Mouse (Mus musculus) kidney, adult 8-10 months (tissue): Measurements from ENCODE around the gene Nedd9.

Experiments used
- DNase-seq, 2 experiments: peaks; one replicate each; pipeline ENCODE4 v3.0.0; 2022

Gene Nedd9

DNA sequence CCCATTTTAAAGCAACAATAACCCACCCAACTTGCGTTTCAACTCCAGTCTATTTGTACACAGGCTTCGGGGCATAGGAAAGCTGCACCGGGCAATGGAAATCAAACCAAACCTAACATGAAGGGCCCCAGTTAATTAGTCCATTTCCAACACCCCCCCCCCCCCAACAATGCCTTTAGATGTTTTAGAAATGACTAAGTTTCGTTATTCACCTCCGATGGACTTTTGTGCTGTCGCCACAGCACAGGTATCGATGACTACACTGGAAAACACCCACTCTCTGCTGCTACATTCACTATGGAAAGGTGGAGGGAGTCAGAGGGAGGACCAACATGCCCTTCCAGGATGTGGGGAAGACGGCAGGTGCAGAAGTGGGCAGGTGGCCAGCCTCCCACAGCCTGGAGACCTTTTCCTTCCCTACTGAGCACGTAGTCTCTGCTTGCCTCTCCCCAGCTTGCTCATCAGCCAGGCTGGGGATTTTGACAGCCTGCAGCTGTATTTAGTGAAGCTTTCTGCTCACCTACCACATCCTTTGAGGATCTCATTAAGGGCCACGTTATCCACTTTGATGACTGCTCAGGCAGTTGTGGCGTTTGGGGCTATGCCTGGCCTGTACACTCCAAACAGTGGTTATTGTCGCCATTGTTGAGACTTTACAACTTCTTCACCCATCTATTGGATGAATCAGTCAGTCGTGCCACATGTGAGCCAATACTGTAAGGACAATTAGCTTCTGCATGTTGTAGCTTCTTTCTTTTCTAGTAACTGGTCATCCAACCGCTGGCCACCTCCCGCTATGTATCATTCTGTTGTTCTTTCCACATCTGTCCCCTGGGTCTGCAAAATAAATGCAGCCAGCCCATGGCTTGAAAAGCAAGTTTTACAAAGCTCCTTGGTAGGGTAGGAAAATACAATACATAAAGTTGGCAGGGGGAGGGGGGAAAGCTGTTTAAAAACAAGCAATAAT lies 33.7 kb downstream of the Nedd9 start:
- no peak for DNase-seq

DNA sequence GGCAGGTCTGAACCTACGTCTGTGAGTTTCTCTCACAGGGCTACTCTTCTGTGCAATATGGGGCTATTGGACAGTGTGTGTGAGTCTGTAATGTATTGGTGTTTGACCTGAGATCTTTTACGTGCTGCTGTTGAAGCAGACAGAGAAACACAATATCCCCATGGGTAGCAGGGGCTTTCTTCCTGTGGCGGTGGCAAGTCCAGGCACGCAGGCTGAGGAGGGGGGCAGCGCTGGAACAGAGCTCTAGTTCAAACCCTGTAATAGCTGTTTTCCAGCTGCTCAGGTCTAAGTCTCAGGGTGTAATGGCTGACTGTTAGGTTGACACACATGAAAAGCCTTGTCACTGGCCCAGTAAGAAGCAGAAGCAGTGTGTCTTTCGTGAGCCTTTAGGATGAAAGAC lies 36.3 kb downstream of the Nedd9 start:
- DNase-seq = no peak

DNA sequence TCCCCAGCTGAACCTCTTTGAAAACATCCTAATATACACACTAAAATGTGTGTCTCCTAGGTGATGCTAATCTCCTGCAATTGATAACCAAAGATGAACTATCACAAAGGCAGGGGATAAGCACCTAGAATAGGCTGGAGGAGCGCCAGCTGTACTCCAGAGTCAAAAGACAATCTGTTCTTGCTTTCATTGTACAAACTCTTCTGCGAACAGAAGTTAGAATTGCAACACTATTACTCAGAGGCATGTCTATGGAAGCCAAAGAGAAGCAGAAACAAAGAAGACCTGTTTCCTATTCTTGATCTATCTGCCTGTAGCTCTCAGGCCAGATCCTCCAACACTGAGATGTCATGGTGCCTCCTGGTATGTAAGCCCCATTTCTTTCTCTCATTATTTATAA lies 38.0 kb downstream of the Nedd9 start:
- no peak for DNase-seq

DNA sequence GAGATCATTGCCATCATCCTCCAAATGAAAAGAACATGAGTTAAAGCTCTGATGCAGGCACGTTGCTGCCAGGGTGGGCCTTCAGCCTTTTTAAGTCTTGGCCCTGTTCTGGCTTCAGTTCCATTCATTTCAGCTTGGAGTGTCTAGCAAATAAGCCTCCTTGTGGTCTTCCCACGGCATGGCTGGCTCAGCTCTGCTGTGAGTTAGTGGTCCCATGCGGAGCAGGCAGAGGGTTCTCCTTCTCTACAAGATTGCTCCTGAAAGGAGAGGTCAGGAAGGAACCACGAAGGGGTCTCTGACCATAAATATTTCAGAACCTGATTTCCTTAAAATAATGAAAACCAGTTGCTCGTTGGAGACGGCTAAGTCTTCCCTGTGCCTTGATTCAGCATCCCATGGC lies 40.0 kb downstream of the Nedd9 start:
- DNase-seq = no peak

DNA sequence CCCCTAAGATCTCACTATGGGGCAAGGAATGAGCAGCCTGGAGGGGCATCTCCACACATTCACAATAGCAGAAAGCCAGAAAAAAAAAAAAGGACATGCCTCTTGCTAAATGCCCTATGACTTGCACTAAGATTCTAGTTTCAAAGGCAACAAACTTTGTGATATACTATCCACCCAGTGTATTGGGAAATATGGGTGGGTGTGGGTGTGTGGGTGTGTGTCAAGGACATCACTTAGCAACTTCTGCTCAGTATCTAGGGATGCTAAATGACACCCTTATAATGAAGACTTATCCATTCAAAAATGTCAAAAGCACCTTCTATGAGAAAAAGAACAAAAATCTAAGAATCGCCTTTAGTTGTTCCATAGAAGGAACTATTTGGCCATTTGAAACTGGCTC lies 40.6 kb downstream of the Nedd9 start:
- DNase-seq = no peak

DNA sequence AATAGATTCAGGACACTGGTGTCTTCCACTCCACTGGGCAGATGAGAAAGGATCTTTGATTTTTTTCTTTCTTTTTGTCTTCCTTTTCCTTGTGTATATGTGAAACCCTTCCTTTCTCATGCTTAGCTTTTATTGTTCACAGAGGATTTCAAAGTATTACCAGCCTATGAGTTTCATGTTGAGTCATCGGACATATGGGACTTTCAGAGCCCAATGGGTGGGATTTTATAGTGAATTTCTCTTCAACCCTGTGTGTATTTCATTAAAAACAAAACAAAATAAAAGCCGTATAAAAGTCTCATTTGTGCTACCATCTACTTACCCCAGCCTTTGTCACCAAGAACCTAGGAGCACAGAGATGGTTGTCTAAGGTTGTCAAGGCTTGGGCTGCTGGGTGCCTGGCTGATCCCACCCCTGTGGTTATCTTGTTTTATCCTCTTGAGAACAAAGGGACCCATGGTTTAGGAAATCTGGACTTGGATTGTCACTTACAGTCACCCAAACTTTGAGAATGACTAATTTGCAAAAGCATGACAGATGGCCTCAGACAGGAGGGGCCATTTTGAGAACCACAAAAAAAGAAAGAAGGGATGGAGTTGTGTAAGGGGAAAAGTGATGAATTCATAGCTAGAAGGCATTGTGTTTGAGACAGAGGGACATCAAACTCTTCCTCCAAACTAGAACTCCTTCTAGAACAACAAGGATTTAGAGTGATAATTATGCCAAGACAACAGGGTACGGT lies 41.9 kb downstream of the Nedd9 start:
- no peak for DNase-seq

DNA sequence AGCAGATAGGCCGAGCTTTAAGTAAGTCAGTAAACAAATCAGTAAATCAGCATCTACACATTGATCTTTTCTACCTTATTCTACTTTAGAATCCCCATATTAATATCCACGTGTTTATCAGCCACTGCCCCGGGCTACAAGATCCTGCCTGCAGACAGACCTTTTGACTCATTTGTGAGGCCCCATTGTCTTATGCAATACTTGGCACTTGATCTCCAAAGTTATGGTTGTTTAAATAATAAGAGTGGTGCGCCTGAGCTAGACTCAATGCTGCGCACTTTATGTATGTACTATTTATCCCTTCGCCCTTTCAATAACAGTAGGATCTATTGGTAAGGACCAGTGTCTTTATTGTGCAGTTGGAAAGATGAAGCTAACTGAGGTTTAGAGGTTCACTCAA lies 42.9 kb downstream of the Nedd9 start:
- DNase-seq = no peak

DNA sequence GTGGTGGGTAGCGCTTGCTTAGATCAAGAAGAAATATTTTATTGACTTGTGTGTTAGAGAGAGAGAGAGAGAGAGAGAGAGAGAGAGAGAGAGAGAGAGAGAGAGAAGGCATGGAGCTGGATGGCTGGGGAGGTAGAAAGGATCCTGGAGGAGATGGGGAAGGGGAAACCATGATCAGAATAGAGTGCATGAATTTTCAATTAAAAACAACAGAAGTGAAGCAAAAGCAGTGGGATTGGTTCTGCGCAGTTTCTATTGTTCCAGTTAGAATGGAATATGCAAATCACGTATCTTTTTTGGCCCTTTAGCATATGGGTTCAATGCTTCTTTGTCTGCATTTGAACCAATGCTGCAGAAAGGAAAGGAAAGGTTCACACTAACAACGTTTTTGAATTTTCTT lies 45.0 kb downstream of the Nedd9 start:
- DNase-seq = no peak

DNA sequence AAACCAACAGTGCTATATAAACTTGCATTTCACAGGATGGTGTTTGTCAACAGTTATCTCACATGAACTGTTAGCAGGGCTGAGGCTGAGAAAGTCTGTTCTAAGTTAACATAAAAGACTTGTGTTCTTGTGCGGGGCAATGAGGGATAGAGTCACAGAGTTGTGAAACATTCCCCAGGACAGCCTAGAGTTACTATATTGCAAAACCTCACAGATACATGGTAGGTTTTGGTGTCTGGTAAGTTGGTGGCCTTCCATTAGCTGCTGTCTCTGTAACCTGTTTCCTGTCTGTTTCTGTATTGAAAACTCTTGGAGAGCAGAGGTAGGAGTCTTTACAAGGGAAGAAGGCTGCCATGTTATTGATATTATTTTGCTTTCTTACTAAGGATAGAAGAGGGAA lies 47.0 kb downstream of the Nedd9 start:
- no peak for DNase-seq

DNA sequence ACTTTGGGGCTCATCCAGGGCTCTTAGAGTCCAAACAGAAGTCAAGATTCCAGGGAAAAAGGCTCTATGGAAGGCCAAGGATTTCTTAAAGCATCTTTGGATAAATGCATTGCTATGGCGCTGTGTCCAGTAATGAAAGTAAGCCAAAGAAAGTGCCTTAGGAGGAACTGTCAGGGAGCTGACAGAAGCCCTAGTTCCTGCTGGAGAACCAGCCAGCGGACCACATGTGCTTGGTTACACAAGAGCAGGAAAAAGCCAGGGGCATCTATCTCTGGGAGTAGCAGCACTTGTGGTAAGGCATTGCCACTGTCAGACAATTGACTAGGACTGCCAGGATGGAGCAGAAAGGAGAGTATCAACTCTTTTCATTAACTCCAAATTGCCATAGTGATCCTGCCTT lies 49.8 kb downstream of the Nedd9 start:
- DNase-seq = no peak

DNA sequence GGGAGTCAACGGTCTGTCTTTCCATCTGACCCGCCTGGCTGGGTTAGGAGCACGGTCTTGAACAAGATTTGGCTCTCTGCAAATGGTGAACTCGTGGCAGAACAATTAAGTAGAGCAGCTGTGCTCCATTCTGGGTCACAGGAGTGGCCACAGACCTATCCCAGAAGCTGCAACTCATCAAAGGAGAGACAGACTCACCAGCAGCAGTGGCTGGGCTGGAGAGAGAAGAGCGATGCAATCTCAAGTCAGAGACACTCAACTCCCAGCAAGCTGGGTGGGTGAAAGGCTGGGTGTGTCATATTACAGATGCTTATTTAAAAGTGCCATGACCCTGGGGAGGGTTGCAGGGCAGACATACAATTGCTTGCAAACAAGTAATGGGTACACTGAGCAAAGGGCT lies 50.4 kb downstream of the Nedd9 start:
- no peak for DNase-seq

DNA sequence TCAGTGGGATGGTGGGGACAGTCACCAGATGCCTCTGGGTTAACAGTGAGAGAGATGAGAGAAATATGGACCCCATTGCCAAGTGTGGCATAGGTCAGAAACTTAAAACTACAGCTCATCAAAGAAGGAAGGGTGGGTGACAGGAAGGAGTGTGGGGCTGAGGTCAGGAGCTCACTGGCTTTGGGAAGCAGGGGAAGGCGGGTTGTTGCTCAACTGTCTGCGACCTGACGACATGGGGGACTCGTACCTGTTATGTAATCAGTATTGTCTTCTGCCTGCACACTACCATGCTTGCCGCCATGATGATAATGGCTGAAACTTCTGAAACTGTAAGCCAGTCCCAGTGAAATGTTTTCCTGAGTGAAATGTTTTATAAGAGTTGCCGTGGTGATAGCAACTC lies 54.0 kb downstream of the Nedd9 start:
- DNase-seq = no peak

DNA sequence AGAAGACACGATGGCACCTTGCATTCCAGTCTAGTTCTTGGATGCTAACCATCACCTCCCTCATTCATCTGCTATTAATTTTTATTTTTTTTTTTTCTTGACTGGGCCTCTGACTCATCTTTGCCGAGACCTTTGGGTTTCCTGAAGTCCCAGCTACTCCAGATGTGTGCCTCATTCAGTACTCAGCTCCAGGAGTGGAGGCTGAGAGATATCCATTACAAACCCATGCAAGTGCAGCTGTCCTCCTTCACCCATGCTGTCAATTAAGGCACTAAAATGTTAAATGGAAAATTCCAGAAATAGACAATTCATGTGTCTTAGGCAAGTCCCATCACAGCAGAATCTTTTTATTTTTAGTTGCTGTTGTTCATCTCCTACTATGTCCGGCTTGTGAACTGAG lies 55.4 kb downstream of the Nedd9 start:
- no peak for DNase-seq

DNA sequence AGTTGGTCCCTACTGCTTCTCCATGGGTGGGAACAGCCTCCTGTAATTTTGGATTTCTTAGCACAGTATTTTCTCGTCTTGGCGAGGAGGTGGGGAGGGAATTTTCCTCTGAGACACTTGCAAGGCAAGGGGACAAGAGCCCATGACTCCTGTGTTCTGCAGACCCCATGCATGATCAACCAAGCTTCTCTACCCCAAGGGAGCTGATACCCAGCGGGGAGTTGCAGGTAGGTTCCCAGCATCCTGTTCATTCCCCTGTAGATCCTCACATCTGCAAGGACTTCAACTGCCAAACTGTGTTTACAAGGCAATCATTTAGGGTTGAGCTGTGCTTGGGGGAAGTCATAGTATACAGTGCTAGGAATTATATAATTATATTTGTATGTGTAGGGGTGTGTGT lies 60.1 kb downstream of the Nedd9 start:
- no peak for DNase-seq

DNA sequence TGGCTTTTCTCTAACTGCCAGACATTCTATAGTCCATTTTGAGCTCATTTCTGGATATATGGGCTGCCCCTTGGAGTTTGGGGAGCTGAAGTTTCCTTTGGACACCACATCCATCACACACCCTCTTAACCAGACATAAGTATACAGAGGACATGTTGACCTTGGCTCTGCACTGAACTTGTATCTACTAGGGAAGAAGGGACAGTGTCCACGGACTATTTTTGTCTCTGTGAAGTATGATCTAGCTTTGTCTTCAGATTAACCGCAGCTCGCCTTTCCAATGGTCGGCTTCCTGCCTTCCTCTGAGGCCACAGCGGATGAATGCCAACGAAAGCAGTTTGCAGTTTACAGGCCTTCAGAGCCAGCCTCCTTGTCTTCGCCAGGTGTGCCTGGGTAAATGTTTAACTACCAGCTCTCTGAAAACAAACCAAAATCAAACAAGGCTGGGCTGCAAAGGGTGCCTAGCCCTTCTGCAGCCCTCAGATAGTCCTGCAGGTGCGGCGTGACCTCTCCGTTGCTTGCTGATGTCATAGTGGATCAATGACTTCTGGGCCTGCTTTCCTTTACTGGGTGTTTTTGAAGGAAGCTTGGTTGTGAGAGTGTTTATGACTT lies 63.6 kb downstream of the Nedd9 start:
- peak; percentile 62 to 71 for DNase-seq

DNA sequence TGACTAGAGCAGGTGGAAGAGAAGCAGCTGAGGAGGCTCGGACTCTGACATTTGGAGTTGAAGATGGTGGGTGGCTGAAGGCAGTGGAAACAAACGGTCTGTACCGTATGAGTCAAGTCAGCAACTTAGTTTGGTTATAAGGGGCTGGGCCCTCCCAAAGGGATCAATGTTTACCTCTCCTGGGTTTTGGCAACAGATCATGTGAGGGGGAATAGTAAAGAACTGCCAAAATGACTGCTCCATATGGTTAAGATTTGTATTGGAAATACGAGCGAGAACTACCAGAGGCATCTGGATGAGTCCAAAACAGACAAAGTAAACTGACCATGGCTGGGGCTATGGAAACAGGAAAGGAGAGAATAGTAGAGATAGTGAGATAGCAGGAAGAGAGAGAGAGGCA lies 64.6 kb downstream of the Nedd9 start:
- DNase-seq = no peak

DNA sequence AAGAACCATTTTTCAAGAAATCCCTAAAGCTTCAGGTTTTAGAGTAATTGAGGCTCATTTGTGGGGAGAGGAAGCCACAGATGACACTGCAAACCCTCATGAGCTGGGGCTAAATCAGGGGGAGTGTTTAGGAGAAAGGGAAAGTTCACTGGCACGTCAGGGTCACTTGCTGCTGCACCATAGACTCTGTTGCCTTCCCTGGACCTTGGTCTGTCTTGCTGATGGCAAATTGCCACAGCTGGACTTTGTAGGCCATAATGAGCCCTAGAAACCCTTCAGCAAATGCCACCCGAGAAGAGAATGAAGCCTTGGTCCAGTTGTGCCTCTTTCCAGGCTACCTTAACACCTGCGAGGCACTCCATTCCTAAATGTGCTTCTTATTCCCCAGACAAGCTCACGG lies 66.8 kb downstream of the Nedd9 start:
- peak; percentile 33 to 39 for DNase-seq

DNA sequence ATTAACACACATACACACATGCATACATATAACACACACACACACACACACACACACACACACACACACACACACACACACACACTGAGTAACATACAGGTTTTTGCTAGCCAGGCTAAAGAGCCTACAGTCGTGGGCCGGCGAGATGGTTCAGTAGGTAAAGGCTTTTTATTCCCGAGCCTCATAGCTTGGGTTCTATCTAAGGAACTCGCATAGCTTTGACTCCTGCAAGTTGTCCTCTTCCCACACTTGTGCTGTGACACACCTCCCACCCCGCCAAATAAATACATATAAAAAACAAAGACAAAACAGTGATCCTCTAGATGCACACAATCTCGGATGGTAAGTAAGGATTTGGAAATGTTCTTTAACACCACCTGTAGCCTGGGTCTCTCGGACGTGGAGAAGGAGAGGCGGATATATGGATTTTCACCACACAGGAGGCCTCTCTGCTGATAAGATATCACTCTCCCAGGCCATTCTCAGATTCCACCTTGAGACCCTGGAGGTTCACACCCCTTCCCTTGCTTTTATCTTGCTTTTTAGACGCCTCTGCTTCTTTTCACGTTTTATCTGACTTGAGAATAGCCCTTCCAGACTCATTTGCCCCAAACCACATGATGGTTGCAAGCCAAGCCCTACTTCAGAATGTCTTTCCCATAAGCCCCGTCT lies 68.8 kb downstream of the Nedd9 start:
- no peak for DNase-seq

DNA sequence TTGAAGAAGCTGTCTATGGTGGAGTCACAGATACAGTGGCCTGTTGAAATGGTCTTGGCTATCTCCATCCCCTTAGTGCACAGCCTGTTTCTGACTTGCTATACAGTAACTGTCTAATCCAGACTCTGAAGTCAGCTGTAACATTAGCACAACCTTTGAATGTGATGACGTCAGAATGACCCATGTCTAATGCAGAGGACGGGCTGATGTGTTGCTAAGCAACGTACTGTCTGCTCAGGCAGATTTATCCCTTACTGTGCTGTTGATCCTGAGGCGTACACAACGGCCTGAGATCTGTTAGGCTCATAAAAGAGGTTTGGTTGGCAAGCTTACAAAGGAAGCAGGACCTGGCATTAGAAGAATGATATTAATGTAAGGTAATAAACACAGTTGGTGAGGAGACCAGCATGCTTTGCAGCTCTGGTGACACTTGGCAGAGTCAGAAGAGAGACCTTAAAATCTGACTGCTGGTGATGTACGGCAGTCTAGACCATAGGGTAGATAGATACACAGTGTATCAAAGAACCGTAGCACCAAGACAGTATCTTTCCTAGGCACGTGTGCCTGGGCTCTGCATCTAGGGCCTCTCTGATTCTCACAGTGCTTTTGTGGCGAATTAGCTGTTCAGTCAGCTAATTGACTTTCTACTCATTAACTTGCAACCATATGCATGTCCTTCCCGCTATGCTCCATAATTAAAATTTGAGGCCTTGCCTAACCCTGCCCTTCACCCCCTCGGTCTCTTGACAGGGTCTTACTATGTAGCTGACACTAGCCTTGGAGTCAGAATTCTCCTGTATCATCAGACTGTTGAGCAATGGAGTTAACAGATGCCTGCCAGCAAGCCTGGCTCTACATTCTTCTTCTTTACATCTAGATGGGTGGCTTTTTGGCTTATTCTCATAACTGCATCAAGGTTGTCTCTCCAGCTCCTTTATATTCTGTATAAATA lies 70.8 kb downstream of the Nedd9 start:
- DNase-seq = no peak

DNA sequence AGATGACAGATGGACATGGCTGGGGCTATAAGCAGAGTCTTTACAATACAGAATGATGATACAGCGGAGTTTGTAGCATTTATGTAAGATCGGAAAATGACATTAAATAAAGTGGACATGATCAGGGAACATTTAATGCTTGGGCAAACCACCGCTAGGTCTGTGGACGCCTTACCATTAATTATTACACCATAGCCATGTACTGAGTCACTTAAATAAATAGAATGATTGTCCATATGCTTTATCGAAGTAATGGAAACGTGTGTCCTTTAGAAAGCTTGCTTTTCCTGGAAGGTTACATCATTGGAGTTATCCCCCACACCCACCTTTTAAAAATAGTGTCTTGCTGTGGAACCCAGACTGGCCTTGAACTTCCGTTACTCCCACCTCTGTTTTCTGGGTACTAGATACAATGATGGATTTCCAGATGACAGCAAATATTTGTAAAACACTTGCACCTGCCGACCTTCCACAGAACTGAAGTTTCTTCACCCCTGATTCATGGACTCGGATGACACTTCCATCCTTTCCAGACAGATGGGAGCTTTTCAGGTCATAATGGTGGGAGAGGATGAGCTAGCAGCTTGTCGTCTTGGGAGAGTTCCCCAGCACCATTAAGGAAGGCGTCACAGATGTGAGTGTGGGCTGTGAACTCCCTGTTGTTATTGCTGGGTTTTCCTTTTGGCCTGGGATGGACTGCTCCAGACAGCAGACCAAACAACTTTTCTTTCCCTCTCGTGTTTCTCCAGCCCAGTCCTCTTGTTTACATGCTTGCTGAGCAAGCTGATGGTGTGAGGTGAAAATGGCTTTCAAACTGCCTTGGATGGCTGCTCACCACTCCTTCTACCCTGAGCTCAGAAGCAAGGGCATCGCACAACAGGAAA lies 76.7 kb downstream of the Nedd9 start:
- no peak for DNase-seq

DNA sequence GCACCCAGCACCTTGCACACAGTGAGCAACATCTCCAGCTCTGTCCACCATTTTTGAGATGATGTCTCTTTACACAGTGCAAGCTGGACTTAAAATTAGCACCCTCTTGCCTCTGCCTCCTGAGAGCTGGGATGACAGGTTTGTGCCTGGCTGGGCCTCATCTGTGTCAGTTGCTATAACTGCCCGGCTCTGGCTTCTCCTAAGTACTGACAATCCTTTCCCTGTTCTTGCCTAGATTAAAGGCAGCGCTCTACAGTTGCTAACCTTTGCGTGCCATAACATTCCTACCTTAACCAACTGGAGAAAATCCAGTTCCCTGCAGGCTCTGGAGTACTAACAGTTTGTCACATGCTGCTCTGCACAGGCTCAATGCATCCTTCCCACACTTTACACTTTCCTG lies 77.9 kb downstream of the Nedd9 start:
- DNase-seq = peak in 1 of 2 experiments; percentile 30
